Mouse (Mus musculus): ENCODE data around the gene Plch2. TPM values are rescaled to one million over a fixed set of nuclear protein-coding genes. Genes with fewer than 3 reads are reported as not detected.
A peak's percentile ranks its signal among the peaks of the same experiment; 100 is the strongest.
"Not testable (repeated sequence)": the region's sequence is repeated elsewhere in the genome, so short reads cannot be mapped to it uniquely, and the experiment has no call there.

The Plch2 gene
- polyA plus RNA-seq, 1 experiment from 2014 or later: 0.57 TPM

- peak; percentile 100 for DNase-seq (ENCODE audit: low spot score)
- Histone ChIP-seq H3K9me3 (no peaks in the 10 kb centered on the region), H3K27ac (peak within 1 kb of the TSS; percentile 96), H3K27me3 (ENCODE audit: insufficient read depth, poor library complexity, severe bottlenecking) (no peaks in the 10 kb centered on the region), H3K4me1 (peaks cover 38% of the 10 kb centered on the region), H3K36me3 (peaks cover 26% of the 10 kb centered on the region), H3K4me3 (peak within 1 kb of the TSS; percentile 97)
- WGBS: under 1% methylated on average over 82 of the region's 85 CpGs
Observed at GRCm38 (mm10) chr4:155086108-155087024, 29.8 kb upstream of the Plch2 start, which contains the start of the genes Rer1 and Morn1. Rer1 (minus strand) TSS chr4:155086382. Morn1 (plus strand) TSS chr4:155086577.

DNA sequence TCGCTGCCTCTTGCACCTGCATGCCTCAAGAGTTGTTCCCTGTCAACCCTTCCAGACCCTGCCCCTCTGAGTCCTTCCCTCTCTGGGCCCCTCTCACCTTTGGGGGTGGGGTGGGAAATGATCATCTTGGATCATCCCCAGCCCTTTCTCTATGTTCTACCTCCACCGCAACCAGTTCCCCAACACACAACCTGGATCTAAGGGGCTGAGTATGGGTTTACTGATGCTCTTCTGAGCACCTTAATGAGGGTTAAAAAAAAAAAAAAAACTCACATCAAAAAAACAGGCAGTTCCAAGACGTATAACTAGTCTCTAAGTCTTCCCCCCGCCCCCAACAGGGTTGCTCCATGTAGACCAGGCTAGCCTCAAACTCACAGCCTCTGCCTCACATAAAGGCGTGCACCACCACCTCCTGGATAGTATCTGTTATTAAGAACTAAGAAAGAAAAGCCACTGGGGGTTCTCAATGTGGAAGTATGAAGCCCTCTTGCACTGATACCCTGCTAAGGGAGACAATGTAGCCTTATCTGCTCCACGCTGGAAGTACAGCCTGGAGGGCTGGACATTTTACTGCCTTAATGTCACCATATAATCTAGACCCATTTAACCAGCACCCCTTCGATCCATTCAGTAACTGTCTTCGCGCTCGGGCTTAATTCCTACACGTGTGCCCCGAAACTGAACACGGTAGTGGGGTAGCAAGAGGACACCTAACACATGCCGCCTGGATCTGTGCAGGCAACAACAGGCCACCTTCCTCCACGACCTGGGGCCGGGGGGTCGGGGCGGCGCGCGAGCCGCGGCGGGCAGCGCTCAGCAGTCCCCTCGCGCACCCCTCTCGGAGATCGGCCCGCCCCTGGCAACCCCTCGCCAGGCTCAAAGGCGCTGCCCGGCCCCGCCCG, 28.9 kb upstream of the Plch2 start:
- 6% methylated on average over 32 of the region's 35 CpGs for WGBS
- H3K9me3 ChIP-seq: no peaks in the 10 kb centered on the region
- H3K4me3 ChIP-seq: peak overlapping the region; percentile 97
- no peaks in the 10 kb centered on the region for H3K27me3 ChIP-seq (ENCODE audit: insufficient read depth, poor library complexity, severe bottlenecking)
- H3K36me3 ChIP-seq: peaks cover 32% of the 10 kb centered on the region
- H3K27ac ChIP-seq: peak overlapping the region; percentile 96
- H3K4me1 ChIP-seq: peaks cover 38% of the 10 kb centered on the region
- no peak for DNase-seq (ENCODE audit: low spot score)

- peaks cover 43% of the 10 kb centered on the region for H3K36me3 ChIP-seq
- no peaks in the 10 kb centered on the region for H3K27me3 ChIP-seq (ENCODE audit: insufficient read depth, poor library complexity, severe bottlenecking)
- no peak overlapping the region; the same call in 1 of the 2 replicates for H3K4me3 ChIP-seq
- DNase-seq (ENCODE audit: low spot score): no peak
- WGBS: 90% methylated on average over 7 of the region's 7 CpGs
- no peaks in the 10 kb centered on the region for H3K9me3 ChIP-seq
- H3K4me1 ChIP-seq: peaks cover 38% of the 10 kb centered on the region
- no peak overlapping the region for H3K27ac ChIP-seq
Observed at GRCm38 (mm10) chr4:155084351-155084750, 27.8 kb upstream of the Plch2 start.

GRCm38 (mm10) chr4:155083553-155083952, 27.0 kb upstream of the Plch2 start:
- 87% methylated on average over 4 of the region's 4 CpGs for WGBS
- Histone ChIP-seq H3K27me3 (ENCODE audit: insufficient read depth, poor library complexity, severe bottlenecking) (no peaks in the 10 kb centered on the region), H3K4me1 (peaks cover 38% of the 10 kb centered on the region), H3K9me3 (no peaks in the 10 kb centered on the region), H3K4me3 (no peak overlapping the region), H3K36me3 (peaks cover 49% of the 10 kb centered on the region), H3K27ac (no peak overlapping the region)
- DNase-seq (ENCODE audit: low spot score): no peak

DNA sequence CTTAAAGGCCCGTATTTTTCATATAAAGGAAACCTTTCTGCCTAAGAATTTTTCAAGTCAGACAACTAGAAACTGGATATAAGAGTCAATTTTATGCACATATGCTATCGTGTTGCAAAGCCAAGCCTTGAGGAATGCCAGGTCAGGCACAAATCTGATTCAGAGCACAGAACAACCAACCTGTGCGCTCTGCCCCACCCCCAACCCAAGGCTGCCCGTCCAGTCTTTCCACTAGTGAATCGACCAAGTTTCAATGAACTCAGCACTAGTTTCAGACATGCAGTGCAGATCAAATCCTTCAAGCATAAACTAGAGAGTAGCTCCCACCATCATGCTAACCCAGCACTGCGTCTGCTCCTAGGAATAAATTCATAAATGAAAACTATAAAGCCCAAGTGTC, 23.1 kb upstream of the Plch2 start:
- Histone ChIP-seq H3K4me1 (peaks cover 18% of the 10 kb centered on the region), H3K27ac (no peak overlapping the region), H3K27me3 (ENCODE audit: insufficient read depth, poor library complexity, severe bottlenecking) (no peaks in the 10 kb centered on the region), H3K4me3 (no peak overlapping the region), H3K9me3 (no peaks in the 10 kb centered on the region), H3K36me3 (peaks cover 87% of the 10 kb centered on the region)
- DNase-seq (ENCODE audit: low spot score): no peak
- WGBS: 91% methylated on average over 6 of the region's 6 CpGs

- H3K36me3 ChIP-seq: peaks cover 95% of the 10 kb centered on the region
- 93% methylated on average over 10 of the region's 10 CpGs for WGBS
- H3K27ac ChIP-seq: not testable (repeated sequence)
Observed at GRCm38 (mm10) chr4:155078808-155079207, 22.2 kb upstream of the Plch2 start.

DNA sequence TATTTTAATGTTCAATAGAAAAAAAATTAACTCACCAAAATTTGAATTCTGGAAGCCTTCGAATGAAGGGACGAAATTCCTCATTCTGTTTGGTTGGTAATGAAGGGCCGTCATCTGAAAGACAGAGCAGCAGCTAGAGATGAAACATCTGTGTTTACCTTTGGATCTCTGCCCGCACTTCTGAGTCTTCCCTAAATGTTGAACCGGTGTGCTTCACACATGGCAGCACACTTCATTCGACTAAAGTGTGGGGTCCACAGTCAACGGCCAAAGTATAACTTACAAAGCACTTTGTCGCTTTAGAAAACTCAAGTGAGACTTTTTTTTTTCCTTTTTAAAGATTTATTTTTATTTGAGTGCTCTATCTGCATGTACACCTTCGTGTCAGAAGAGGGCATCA, 20.1 kb upstream of the Plch2 start:
- H3K4me1 ChIP-seq: no peaks in the 10 kb centered on the region
- 88% methylated on average over 9 of the region's 9 CpGs for WGBS

More at GRCm38 (mm10) chr4:155078808-155079207, 22.2 kb upstream of the Plch2 start:
- H3K4me3 ChIP-seq; H3K27me3 ChIP-seq (ENCODE audit: insufficient read depth, poor library complexity, severe bottlenecking); H3K9me3 ChIP-seq; DNase-seq (ENCODE audit: low spot score): not testable (repeated sequence)
- H3K4me1 ChIP-seq: peaks cover 11% of the 10 kb centered on the region

GRCm38 (mm10) chr4:155075813-155076212, 19.2 kb upstream of the Plch2 start:
- Histone ChIP-seq H3K27me3 (ENCODE audit: insufficient read depth, poor library complexity, severe bottlenecking) (no peaks in the 10 kb centered on the region), H3K9me3 (no peaks in the 10 kb centered on the region), H3K4me3 (no peak overlapping the region), H3K27ac (no peak overlapping the region), H3K4me1 (no peaks in the 10 kb centered on the region), H3K36me3 (peaks cover 95% of the 10 kb centered on the region)
- WGBS: 94% methylated on average over 2 of the region's 2 CpGs
- no peak for DNase-seq (ENCODE audit: low spot score)

More for the DNA sequence above, 20.1 kb upstream of the Plch2 start:
- no peak for DNase-seq (ENCODE audit: low spot score)
- Histone ChIP-seq H3K9me3 (no peaks in the 10 kb centered on the region), H3K27ac (no peak overlapping the region), H3K36me3 (peaks cover 94% of the 10 kb centered on the region), H3K27me3 (ENCODE audit: insufficient read depth, poor library complexity, severe bottlenecking) (no peaks in the 10 kb centered on the region), H3K4me3 (no peak overlapping the region)

- DNase-seq (ENCODE audit: low spot score): no peak
- H3K4me3 ChIP-seq: no peak overlapping the region
- H3K4me1 ChIP-seq: no peaks in the 10 kb centered on the region
- WGBS: 90% methylated on average over 9 of the region's 9 CpGs
- no peak overlapping the region for H3K27ac ChIP-seq
- no peaks in the 10 kb centered on the region for H3K9me3 ChIP-seq
- H3K36me3 ChIP-seq: peaks cover 96% of the 10 kb centered on the region
- H3K27me3 ChIP-seq (ENCODE audit: insufficient read depth, poor library complexity, severe bottlenecking): no peaks in the 10 kb centered on the region
Observed at GRCm38 (mm10) chr4:155075137-155075536, 18.6 kb upstream of the Plch2 start.

GRCm38 (mm10) chr4:155074418-155074817, 17.8 kb upstream of the Plch2 start:
- 88% methylated on average over 9 of the region's 9 CpGs for WGBS

DNA sequence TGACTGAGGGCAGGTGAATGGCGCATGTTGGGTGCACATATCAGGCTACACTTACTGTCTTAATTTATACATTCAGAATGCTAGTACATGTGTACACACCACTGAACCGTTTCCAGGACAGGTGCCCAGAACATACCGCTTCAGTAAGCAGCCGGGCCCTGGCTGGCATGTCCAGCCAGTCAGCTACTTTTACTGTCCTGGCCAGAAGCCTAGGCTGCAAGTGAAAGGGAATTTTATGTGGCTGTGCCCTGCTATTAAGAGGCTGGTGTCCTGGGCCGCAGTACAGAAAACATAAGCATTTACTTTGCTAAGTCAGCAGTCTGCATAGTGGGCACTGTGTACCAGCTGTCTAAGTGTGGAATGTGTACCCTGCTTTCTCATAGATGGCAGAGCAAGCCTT, 14.3 kb upstream of the Plch2 start:
- WGBS: 93% methylated on average over 5 of the region's 5 CpGs

More at GRCm38 (mm10) chr4:155074418-155074817, 17.8 kb upstream of the Plch2 start:
- Histone ChIP-seq H3K36me3 (peaks cover 96% of the 10 kb centered on the region), H3K4me3 (no peak overlapping the region), H3K9me3 (no peaks in the 10 kb centered on the region), H3K27ac (no peak overlapping the region), H3K4me1 (no peaks in the 10 kb centered on the region), H3K27me3 (ENCODE audit: insufficient read depth, poor library complexity, severe bottlenecking) (no peaks in the 10 kb centered on the region)
- no peak for DNase-seq (ENCODE audit: low spot score)

GRCm38 (mm10) chr4:155070199-155070598, 13.6 kb upstream of the Plch2 start:
- whole genome bisulfite sequencing: 95% methylated on average over 13 of the region's 13 CpGs
- peaks cover 27% of the 10 kb centered on the region for H3K4me1 ChIP-seq
- peaks cover 71% of the 10 kb centered on the region for H3K36me3 ChIP-seq
- no peak for DNase-seq (ENCODE audit: low spot score)
- no peak overlapping the region for H3K4me3 ChIP-seq
- H3K9me3 ChIP-seq: no peaks in the 10 kb centered on the region
- H3K27me3 ChIP-seq (ENCODE audit: insufficient read depth, poor library complexity, severe bottlenecking): no peaks in the 10 kb centered on the region
- no peak overlapping the region for H3K27ac ChIP-seq

More for the DNA sequence above, 14.3 kb upstream of the Plch2 start:
- Histone ChIP-seq H3K4me3 (no peak overlapping the region), H3K27ac (no peak overlapping the region), H3K36me3 (peaks cover 78% of the 10 kb centered on the region), H3K9me3 (no peaks in the 10 kb centered on the region), H3K4me1 (peaks cover 27% of the 10 kb centered on the region), H3K27me3 (ENCODE audit: insufficient read depth, poor library complexity, severe bottlenecking) (no peaks in the 10 kb centered on the region)
- DNase-seq (ENCODE audit: low spot score): no peak

All from heart, embryonic 10.5 days (tissue).